Mouse (Mus musculus) testis, postnatal 10 days (tissue): ENCODE results near the gene Hnrnpa2b1.

ENCODE experiments used
- DNase-seq: peaks from one replicate; pipeline ENCODE4 v3.0.0; 2021; ENCODE audit warnings: low spot score

Gene Hnrnpa2b1

GRCm38 (mm10) chr6:51468891-51469561, 668 bp downstream of the Hnrnpa2b1 start:
- peak; percentile 86 for DNase-seq

GRCm38 (mm10) chr6:51467649-51468048, 2.0 kb downstream of the Hnrnpa2b1 start:
- no peak for DNase-seq

DNA sequence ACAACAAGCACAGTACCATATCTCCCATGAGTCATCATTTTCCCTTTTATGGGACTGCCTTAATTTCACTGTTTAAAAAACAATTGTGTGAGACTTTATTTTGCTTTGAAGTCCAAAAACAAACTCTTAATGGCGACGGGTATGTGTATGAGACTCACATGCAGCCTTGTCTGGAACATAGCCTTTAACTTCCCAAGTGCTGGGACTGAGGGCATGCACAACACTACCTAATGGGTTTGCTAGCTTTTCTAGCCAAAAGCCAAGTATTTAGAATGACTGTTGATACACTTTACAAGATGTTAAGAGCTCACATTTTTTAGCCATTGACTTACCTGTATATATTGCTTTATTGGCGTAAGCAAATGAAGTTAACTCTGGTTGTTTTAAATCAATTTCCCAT, 9.3 kb downstream of the Hnrnpa2b1 start:
- no peak for DNase-seq

- no peak for DNase-seq
These were observed 9.7 kb downstream of the Hnrnpa2b1 start for GRCm38 (mm10) chr6:51460021-51460360.

- DNase-seq: no peak
These were observed 10.2 kb downstream of the Hnrnpa2b1 start for GRCm38 (mm10) chr6:51459313-51460020.

DNA sequence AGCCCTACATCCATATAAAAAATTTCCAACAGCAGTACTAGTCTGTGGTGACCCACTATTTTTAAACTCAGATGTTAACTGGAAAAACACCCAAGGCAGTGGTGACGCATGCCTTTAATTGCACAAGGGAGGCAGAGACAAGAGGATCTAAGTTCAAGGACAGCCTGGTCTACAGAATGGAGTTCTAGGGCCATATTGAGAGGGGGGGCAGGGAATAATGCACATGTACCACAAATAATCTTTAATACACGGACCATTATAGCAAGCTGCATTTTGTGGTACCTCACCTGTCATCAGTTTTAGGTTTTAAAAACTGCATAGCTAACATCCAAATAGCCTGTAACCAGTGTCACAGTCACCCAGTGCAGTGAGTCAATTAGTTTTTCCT, 10.8 kb downstream of the Hnrnpa2b1 start:
- no peak for DNase-seq

DNA sequence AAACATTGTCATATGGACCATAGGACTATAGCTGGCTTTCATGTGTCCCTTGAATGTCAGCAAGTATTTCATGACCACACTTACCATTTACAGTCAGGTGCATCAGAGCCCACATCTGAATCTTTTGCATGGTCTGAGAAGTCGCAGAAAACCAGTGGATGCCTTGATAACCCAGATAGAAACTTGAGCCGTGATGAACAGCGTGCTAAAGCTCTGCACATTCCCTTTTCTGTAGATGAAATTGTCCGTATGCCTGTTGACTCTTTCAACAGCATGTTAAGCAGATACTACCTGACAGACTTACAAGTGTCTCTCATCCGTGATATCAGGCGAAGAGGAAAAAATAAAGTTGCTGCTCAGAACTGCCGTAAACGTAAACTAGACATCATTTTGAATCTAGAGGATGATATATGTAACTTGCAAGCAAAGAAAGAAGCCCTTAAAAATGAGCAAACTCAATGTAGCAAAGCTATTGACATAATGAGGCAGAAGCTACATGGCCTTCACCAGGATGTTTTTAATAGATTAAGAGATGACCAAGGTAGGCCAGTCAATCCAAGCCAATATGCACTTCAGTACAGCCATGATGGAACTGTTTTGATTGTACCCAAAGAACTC, 11.8 kb downstream of the Hnrnpa2b1 start:
- no peak for DNase-seq

GRCm38 (mm10) chr6:51457283-51457682, 12.4 kb downstream of the Hnrnpa2b1 start:
- DNase-seq: no peak

DNA sequence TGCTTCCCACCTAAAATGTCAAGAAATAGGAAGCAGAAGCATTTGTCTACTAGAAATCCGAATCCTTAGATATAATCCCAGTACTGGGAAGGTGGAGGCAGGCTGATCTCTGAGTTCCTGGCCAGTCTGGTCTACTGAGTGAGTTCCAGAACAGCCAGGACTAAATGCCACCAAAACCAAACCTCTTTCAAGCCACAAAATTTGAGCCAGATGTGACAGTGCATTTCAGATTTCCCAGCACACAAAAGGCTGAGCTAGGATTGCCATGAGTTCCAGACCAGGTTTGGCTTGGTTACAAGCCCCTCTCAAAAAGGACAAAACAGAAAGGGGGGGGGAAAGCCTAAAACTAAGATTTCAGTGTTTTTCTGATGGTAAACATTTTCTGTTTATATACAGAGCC, 13.5 kb downstream of the Hnrnpa2b1 start:
- DNase-seq: no peak

DNA sequence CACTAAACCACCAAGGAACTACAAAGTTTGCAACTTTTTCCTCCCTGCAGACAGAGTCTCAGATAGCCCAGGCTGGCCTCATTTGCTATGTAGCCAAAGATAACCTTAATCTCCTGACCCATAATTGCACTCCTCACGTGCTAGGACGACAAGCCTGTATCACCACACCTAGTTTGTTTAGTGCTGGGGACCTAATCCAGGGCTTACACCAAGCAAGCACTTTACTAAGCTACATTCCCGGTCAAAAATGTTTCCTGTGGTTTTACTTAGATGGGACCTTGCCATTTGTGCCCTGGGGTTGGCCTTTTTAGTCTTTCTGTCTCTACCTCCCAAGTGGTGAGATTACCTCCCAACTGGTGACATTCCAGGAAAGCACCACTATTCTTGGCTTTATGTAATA, 14.7 kb downstream of the Hnrnpa2b1 start:
- no peak for DNase-seq

GRCm38 (mm10) chr6:51452927-51453503, 16.7 kb downstream of the Hnrnpa2b1 start:
- DNase-seq: no peak

GRCm38 (mm10) chr6:51442191-51442835, 27.4 kb downstream of the Hnrnpa2b1 start:
- no peak for DNase-seq

DNA sequence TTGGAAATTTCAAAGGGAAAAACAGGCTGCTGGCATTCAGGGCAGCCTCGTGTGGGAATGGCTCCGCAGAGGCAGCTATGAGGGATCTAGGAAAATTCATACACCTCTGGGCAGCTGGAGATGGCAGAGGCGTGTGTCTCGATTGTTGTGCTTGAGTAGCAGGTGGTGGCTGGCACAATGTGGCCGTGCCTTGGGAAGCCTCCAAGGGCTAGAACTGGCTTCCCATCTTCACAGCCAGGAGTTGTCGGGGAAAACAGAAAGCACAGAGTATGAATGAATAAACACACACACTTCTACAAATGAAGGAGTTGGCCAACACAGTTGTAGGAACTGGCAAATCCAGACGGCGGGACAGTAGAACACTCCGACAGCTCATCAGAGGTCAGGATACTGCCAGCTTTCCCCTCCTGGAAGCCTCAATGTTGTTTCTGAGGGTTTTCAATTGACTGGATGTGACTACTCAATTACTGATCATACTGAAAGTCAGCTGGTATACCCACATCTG, 30.8 kb downstream of the Hnrnpa2b1 start:
- no peak for DNase-seq

DNA sequence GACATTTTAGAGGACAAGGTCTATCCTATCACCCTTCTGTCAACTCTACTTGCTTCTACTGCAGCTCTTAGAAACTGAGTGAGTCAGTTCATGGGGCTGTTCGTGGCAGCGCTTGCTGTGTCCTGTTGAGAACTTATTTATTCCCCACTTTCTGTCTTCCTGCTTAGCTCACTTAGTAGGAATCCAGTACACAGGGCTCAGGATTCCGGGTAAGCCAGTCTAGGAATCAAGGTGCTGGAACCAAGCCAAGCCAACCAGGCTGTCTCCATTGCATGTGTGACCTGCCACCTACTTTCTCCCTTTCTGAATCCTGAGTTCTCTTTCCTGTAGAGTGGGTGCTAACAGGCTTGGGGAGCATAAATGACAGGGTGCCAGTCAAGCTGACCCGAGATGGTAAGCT, 32.0 kb downstream of the Hnrnpa2b1 start:
- peak; percentile 45 for DNase-seq

DNA sequence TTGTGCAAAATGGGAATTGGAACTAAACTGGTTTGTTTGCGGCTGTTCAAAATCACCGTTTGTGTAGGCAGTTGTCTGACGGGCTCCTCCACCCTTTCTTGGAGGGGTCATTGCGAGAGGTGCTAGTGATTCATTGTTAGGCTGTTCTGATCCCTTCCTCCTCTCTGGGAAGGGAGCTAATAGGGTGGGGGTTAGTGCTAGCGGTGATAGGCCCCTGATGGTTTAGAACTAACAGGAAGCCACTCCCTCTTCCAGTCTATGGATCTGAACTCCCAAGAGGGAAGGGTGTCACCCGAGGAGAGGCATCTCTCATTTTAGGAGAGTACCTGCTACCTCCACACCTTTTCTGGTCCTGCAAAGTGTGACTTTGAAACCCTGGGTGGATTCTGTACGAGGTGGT, 35.4 kb downstream of the Hnrnpa2b1 start:
- no peak for DNase-seq

- DNase-seq: peak; percentile 82
These were observed 36.9 kb downstream of the Hnrnpa2b1 start, which contains the start of gene Nfe2l3 for GRCm38 (mm10) chr6:51432535-51433397. Nfe2l3 (plus strand) TSS chr6:51432670.

- no peak for DNase-seq
These were observed 45.2 kb downstream of the Hnrnpa2b1 start for GRCm38 (mm10) chr6:51424537-51424936.

DNA sequence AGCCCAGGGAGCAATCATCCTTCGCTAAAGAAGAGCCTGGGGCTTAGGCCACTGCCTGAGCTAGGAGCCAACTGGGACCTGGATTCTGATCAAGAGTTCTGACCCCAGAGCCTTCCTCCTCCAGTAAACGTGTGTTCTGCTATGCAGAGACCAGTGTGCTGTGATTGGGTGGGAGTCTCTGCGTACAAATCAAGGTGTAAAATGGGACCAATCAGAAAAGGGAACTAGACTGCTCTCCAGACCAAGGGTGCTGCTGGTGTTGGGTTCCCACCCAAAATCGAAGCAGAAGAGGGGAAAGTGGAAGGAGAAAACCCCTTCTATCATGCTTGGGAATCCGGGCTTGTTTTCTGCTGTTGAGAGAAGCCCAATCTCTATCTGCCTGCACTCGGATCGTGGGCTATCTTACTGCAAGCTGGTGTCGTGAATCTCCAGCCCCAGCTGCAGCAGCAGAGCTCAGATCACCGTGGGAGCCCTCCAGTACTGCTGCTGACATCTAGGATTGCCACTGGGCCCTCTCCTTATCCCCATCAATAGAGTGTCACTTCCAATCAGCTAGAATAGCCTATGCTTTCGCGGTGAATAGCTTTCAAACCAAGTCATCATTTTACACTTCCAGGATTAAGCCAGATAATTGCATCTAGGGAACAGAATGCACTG, 46.1 kb downstream of the Hnrnpa2b1 start:
- no peak for DNase-seq

DNA sequence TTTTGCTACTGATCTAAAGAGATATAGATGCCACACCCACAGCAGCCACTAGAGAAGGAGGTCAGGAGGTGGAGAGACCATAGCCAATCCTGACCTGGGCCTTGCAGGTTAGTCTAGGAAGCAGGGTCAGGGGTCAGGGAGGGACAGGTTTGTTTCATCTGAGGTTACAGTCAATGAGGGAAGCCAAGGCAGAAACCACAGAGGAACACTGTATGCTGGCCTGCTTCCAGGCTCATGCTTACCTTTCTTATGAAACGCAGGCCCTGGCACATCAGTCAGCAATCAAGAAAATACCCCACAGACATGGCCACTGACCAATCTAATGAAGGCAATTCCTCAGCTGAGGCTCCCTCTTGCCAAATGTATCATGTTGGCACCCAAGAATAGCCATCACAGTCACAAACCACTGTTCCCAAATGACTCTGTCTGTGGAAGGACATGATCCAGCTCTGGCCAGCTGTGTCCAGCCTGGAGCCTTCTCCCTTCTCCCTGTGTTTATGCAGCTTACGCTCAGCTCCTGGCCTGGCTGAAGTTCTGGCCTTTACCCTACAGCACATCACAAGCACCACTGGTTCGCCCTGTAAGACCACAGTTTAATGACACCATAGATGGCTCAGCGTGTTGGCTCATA, 52.3 kb downstream of the Hnrnpa2b1 start:
- no peak for DNase-seq

DNA sequence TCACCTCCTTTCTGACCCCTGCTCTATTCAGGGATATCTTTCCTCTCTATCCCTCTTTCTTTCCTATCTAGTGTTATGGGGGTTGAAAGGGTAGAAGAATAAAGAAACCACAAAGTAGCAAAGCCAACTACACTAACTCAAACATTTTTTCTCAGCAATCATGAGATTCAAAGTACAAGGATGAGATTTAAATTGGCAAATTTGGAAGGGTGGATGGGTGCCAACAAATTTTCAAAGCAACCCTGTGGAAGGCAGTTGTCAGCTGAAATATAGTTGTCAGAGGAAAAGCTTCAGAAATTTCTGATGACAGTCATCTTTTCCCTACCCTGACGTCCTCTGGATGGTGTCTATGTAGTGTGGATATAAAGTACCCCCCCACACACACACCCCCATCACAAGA, 53.3 kb downstream of the Hnrnpa2b1 start:
- no peak for DNase-seq
